Mouse (Mus musculus) kidney, adult 9 months (tissue): ENCODE measurements at regions not wholly inside any gene's neighbourhood (a gene's known extent, or its start where the extent isn't known, plus 50 kb on each side); places are given as distances from the start of the nearest gene placed in this dataset.

Experiments used
- DNase-seq: peaks from one replicate; pipeline ENCODE4 v3.0.0; 2022

GRCm38 (mm10) chr5:82472146-82472545, 882.8 kb downstream of the Tecrl start:
- no peak for DNase-seq

DNA sequence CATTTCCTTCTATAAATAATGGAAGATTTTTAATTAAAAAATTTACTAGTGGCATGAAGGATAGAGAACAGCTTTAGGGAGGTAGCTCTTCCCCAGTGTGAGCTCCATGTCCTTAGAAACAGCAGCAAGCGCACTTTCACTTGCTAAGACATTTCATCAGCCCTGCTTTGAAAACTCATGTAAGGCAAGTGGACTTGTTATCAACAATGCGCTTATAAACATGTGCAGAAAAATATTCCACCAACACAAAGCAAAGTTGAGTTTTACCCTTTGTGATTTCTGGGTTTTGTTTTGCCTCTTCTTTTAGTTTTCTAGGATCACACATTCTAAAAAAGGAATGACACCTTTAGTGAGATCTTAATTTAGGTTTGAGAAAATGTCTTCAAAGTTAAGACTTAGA, 890.7 kb downstream of the Tecrl start:
- no peak for DNase-seq

DNA sequence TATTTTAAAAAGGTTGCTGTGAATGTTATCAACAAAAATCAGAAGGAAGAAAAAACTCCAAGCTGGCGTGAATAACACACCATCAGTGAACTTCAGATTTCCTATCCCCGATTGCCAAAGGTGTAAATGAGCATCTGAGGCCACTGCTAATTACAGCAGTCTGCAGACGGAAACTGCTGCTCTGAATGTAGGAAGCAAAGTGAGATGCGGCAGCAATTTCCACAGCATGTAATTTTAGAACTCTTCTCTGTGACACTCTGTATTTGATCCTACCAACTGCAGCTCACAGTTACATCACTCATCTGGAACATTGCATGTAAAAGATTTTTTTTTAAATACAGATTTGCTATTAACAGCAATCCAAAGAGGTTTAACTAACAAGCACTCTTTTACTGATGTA, 913.7 kb downstream of the Tecrl start:
- DNase-seq: no peak

DNA sequence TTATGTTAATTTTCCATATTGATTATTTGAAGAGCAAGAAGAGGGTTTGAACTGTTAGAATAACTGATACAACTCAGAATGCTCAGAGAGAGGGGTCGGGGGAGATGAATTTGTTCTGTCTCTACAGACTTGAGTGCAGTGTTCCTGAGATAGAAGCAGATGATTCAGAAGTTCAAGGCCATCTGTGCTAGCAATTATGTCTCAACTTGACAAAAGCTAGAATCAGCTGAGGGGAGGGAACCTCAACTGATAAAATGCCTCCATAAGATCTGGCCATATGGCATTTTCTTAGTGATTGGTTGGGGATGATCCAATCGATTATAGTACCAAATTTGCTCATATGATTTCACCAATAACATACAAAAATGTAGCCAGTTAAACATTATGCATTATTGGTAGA, 914.9 kb downstream of the Tecrl start:
- no peak for DNase-seq

- DNase-seq: no peak
These were observed 934.6 kb downstream of the Tecrl start for GRCm38 (mm10) chr5:82420396-82420795.

DNA sequence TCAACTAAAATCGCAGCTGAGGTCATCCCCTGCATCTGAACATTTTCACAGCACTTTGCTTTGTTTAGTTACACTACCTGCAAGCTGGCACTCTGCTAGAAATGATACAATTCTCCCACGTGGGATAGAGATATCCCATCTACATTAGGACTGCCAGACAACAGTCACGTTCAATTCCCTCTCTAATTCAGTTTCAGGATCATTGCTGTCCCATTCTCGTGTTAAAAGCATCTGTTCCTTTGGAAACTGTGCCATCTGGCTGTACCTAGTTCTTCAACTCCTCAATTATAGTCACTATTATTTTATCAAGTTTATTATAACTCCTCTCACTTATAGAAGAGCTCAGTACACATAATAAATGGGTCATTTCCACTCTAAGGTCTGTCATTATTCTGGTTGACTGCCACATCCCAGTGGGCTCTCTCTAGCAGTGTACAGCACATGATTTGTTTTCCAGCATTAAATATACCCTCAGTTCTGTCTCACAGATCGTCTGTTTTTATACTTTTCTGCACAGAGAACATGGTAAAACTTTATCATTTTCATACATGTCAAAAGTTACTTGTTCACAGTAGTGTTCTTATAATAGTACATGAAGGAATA, 958.3 kb downstream of the Tecrl start:
- no peak for DNase-seq

GRCm38 (mm10) chr5:82361624-82362023, 993.4 kb downstream of the Tecrl start:
- DNase-seq: no peak

DNA sequence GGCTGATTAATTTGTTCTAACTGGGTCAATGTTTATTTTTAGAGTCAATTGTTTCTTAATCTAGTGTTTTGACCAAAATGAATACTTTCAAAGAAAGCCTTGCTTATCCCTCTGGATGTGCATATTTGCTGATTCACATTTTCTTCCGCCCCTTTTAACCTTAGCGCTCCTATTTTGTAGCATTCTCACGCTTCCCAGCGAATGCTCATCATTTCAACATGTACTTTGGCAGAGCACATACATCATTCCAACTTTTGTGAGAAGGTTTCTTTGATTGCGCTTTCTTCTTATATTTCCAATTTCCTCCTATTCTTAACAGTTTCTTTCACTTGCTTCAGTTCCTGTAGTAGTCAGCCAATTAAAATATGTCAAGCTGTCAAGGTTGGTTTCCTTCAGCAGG, 998.7 kb downstream of the Tecrl start:
- DNase-seq: no peak

DNA sequence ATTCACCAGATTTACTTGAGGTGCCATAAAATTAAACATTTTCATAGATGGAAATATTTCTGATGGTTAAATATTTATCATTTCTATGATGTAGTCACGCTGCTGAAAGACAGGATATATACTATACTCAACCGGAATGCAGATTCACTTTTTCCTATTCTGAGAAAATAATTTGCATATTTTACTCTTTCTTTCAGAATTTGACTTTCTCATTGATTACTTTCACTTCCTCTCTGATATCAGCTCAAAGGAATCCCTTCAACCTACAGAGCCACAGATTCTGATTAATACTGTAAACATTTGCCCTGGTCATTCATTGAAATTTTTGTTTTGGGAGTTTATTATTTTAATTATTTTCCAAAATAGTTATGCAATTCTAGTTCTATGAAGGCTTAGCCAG, 1003.9 kb downstream of the Tecrl start:
- DNase-seq: no peak

- peak; percentile 51 for DNase-seq
These were observed 1008.3 kb downstream of the Tecrl start for GRCm38 (mm10) chr5:82346672-82347071.

DNA sequence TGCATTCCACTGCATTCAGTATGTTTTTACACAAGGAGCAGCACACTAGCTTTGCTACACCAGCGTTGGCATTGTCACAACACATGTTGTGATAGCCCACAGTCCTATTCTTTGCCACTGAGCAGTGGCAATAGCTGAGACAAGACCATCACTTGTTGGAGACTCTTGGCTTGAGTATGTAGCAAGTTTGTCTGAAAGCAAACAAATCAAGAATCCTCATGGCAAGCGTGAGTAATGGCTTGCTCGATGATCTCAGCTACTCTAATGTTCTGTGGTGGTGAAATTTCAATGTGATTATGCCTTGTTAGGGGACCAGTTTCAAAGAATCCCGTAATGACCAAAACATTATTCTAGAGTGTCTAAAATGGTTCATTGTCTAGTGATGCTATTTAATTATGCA, 1030.6 kb downstream of the Tecrl start:
- DNase-seq: no peak

GRCm38 (mm10) chr5:82319709-82320333, 1035.2 kb downstream of the Tecrl start:
- no peak for DNase-seq

GRCm38 (mm10) chr5:82312054-82312453, 1042.9 kb downstream of the Tecrl start:
- no peak for DNase-seq

DNA sequence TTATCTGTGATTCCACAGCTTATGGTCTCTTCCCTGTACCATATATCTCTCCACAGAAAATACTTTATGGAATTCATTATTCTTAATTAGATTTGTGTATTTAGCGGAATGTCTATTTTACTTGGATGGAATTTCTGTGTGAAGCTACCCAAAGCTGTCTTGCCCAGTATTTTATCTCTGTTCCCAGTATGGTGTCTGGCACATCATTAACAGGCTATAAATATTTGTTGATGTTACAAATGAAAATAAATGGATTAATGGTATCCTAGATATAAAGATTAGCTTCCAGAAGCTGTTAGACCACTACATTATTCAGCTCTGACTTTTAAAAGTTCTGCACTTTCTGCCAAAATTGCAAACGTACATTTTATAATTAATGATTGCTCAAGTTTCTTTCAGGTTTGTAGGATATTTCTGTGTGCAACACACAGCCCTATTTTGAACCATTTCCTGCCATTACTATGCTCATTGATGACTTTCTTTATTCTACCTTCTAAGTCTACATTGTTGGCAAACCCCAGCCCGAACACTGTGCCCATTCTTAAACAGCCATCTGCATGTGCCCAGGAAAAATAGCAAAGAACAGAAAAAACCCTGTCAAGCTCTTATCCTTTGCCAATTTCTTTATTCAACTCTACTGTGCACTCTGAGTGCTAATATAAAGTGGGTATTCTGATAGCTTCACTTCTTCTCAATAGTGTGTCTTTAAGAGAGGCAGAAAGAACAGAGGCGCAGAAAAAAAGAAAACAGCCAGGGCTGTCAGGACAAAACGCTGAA, 1066.7 kb downstream of the Tecrl start:
- DNase-seq: no peak

- no peak for DNase-seq
These were observed 1101.5 kb downstream of the Tecrl start for GRCm38 (mm10) chr5:82253356-82254104.

GRCm38 (mm10) chr5:82226329-82226728, 1128.7 kb downstream of the Tecrl start:
- DNase-seq: no peak

GRCm38 (mm10) chr5:82223622-82224021, 1131.4 kb downstream of the Tecrl start:
- no peak for DNase-seq

- DNase-seq: no peak
These were observed 1151.4 kb downstream of the Tecrl start for GRCm38 (mm10) chr5:82203606-82204005.
